Mouse (Mus musculus): ENCODE measurements around the gene Xkr8. TPM values are rescaled to one million over a fixed set of nuclear protein-coding genes. Genes with fewer than 3 reads are reported as not detected.

Gene Xkr8
- polyA plus RNA-seq, 1 experiment: 7.6 TPM

DNA sequence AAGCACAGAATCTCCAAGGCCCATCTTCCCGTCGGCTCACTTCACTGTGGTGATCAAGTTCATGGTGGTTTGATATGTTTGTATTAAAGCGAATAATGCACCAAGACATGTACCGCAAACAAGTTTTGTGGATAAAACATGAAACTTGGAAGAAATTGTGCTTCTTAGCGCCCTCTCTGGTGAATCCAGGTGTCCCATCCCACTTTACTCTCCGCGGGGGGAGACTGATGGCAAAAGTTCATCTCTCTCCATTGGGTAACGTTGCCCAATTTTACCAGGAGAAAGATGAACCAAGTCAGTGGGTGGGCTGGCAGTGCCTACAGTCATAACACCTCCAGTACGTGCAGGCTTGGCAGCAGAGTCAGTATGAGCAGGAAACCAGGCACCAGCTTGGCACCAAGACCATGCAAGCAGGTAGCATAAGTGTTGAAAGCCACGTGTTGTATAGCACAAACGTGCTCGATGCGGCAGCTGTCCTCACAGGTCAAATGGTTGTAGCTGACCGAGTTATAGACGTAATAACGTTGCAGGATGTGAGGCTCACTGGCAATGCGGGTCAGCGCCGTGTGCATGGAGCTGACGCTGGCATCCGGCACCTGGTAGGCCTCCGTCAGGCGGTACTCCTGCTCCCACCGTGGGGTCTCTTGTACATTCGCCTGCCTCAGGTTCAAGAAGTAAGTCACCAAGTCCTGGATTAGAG is 875 bp upstream of the Xkr8 start:
- no peak overlapping the region for H3K27ac ChIP-seq (ENCODE audit: insufficient read depth, low read length)
- H3K4me3 ChIP-seq (replicated peaks; ENCODE audit: insufficient read depth, low read depth, low read length): no peak overlapping the region
- WGBS: 86% methylated on average over 25 of the region's 25 CpGs
- no peaks in the 10 kb centered on the region for H3K4me1 ChIP-seq (ENCODE audit: control insufficient read depth, insufficient read depth, low read length)
- no peaks in the 10 kb centered on the region for H3K27me3 ChIP-seq (ENCODE audit: control insufficient read depth, insufficient read depth, low read length)
- no peak for TF ChIP-seq CTCF (IDR thresholded peaks at IDR 0.05; ENCODE audit: borderline replicate concordance, insufficient read depth, low read depth, low read length)
- no peak for TF ChIP-seq POLR2A (IDR thresholded peaks at IDR 0.05; ENCODE audit: borderline replicate concordance, insufficient read depth, low read length)
- no peak for DNase-seq

- no peak for DNase-seq
- H3K4me3 ChIP-seq (replicated peaks; ENCODE audit: insufficient read depth, low read depth, low read length): peak overlapping the region; percentile 89
- H3K4me1 ChIP-seq (ENCODE audit: control insufficient read depth, insufficient read depth, low read length): no peaks in the 10 kb centered on the region
- 44% methylated on average over 12 of the region's 12 CpGs for WGBS
- no peak overlapping the region for H3K27ac ChIP-seq (ENCODE audit: insufficient read depth, low read length)
- TF ChIP-seq POLR2A (IDR thresholded peaks at IDR 0.05; ENCODE audit: borderline replicate concordance, insufficient read depth, low read length): no peak
- TF ChIP-seq CTCF (IDR thresholded peaks at IDR 0.05; ENCODE audit: borderline replicate concordance, insufficient read depth, low read depth, low read length): no peak
- no peaks in the 10 kb centered on the region for H3K27me3 ChIP-seq (ENCODE audit: control insufficient read depth, insufficient read depth, low read length)
These were observed 730 bp downstream of the Xkr8 start for GRCm38 (mm10) chr4:132731616-132732015.

GRCm38 (mm10) chr4:132728233-132728632 is 4.1 kb downstream of the Xkr8 start:
- Histone ChIP-seq H3K4me1 (ENCODE audit: control insufficient read depth, insufficient read depth, low read length) (no peaks in the 10 kb centered on the region), H3K4me3 (replicated peaks; ENCODE audit: insufficient read depth, low read depth, low read length) (no peak overlapping the region), H3K27ac (ENCODE audit: insufficient read depth, low read length) (no peak overlapping the region), H3K27me3 (ENCODE audit: control insufficient read depth, insufficient read depth, low read length) (no peaks in the 10 kb centered on the region)
- no peak for DNase-seq
- 78% methylated on average over 8 of the region's 8 CpGs for WGBS
- TF ChIP-seq POLR2A (IDR thresholded peaks at IDR 0.05; ENCODE audit: borderline replicate concordance, insufficient read depth, low read length): no peak
- no peak for TF ChIP-seq CTCF (IDR thresholded peaks at IDR 0.05; ENCODE audit: borderline replicate concordance, insufficient read depth, low read depth, low read length)

- no peak overlapping the region for H3K4me3 ChIP-seq (replicated peaks; ENCODE audit: insufficient read depth, low read depth, low read length)
- no peak for DNase-seq
- WGBS: 93% methylated on average over 1 of the region's 1 CpGs
- no peaks in the 10 kb centered on the region for H3K27me3 ChIP-seq (ENCODE audit: control insufficient read depth, insufficient read depth, low read length)
- no peak overlapping the region for H3K27ac ChIP-seq (ENCODE audit: insufficient read depth, low read length)
- no peaks in the 10 kb centered on the region; the same call in 1 of the 2 replicates for H3K4me1 ChIP-seq (ENCODE audit: control insufficient read depth, insufficient read depth, low read length)
- TF ChIP-seq CTCF (IDR thresholded peaks at IDR 0.05; ENCODE audit: borderline replicate concordance, insufficient read depth, low read depth, low read length) (no peak), POLR2A (IDR thresholded peaks at IDR 0.05; ENCODE audit: borderline replicate concordance, insufficient read depth, low read length) (no peak)
These were observed 14.1 kb downstream of the Xkr8 start for GRCm38 (mm10) chr4:132718251-132718650.

GRCm38 (mm10) chr4:132713181-132713580 is 19.2 kb downstream of the Xkr8 start:
- TF ChIP-seq CTCF (IDR thresholded peaks at IDR 0.05; ENCODE audit: borderline replicate concordance, insufficient read depth, low read depth, low read length): no peak
- TF ChIP-seq POLR2A (IDR thresholded peaks at IDR 0.05; ENCODE audit: borderline replicate concordance, insufficient read depth, low read length): no peak
- Histone ChIP-seq H3K4me1 (ENCODE audit: control insufficient read depth, insufficient read depth, low read length) (no peaks in the 10 kb centered on the region), H3K4me3 (replicated peaks; ENCODE audit: insufficient read depth, low read depth, low read length) (no peak overlapping the region), H3K27me3 (ENCODE audit: control insufficient read depth, insufficient read depth, low read length) (no peaks in the 10 kb centered on the region), H3K27ac (ENCODE audit: insufficient read depth, low read length) (no peak overlapping the region)
- DNase-seq: no peak
- 97% methylated on average over 7 of the region's 7 CpGs for WGBS

- Histone ChIP-seq H3K27me3 (ENCODE audit: control insufficient read depth, insufficient read depth, low read length) (no peaks in the 10 kb centered on the region), H3K27ac (ENCODE audit: insufficient read depth, low read length) (no peak overlapping the region), H3K4me3 (replicated peaks; ENCODE audit: insufficient read depth, low read depth, low read length) (no peak overlapping the region), H3K4me1 (ENCODE audit: control insufficient read depth, insufficient read depth, low read length) (no peaks in the 10 kb centered on the region)
- no peak for TF ChIP-seq CTCF (IDR thresholded peaks at IDR 0.05; ENCODE audit: borderline replicate concordance, insufficient read depth, low read depth, low read length)
- no peak for TF ChIP-seq POLR2A (IDR thresholded peaks at IDR 0.05; ENCODE audit: borderline replicate concordance, insufficient read depth, low read length)
- WGBS: 96% methylated on average over 8 of the region's 8 CpGs
- DNase-seq: no peak
These were observed 25.5 kb downstream of the Xkr8 start for GRCm38 (mm10) chr4:132706885-132707284.

DNA sequence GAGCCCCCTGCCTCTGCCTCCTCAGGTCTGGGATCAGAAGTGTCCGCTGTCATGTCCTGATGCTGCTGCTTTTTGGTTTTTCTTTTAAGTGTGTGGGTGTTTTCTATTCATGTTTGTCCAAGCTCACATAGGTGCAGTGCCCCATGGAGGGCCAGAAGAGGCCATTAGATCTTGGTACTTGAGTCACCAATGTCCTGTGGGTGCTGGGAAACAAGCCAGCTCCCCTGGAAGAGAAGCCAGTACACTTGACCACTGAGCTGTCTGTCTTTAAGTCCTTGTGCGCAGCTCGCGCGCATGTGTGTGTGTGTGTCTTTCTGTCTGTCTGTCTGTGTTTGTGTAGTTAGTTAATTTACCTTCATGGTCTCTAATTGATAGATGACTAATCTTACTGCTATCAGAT is 30.3 kb downstream of the Xkr8 start:
- 99% methylated on average over 5 of the region's 5 CpGs for WGBS
- H3K27ac ChIP-seq (ENCODE audit: insufficient read depth, low read length): no peak overlapping the region
- no peak for DNase-seq
- no peaks in the 10 kb centered on the region for H3K4me1 ChIP-seq (ENCODE audit: control insufficient read depth, insufficient read depth, low read length)
- no peak overlapping the region for H3K4me3 ChIP-seq (replicated peaks; ENCODE audit: insufficient read depth, low read depth, low read length)
- no peaks in the 10 kb centered on the region for H3K27me3 ChIP-seq (ENCODE audit: control insufficient read depth, insufficient read depth, low read length)
- no peak for TF ChIP-seq POLR2A (IDR thresholded peaks at IDR 0.05; ENCODE audit: borderline replicate concordance, insufficient read depth, low read length)
- TF ChIP-seq CTCF (IDR thresholded peaks at IDR 0.05; ENCODE audit: borderline replicate concordance, insufficient read depth, low read depth, low read length): no peak

GRCm38 (mm10) chr4:132693366-132693765 is 39.0 kb downstream of the Xkr8 start:
- DNase-seq: no peak
- WGBS: 94% methylated on average over 3 of the region's 3 CpGs
- no peak overlapping the region for H3K27ac ChIP-seq (ENCODE audit: insufficient read depth, low read length)
- no peak overlapping the region for H3K4me3 ChIP-seq (replicated peaks; ENCODE audit: insufficient read depth, low read depth, low read length)
- TF ChIP-seq POLR2A (IDR thresholded peaks at IDR 0.05; ENCODE audit: borderline replicate concordance, insufficient read depth, low read length) (no peak), CTCF (IDR thresholded peaks at IDR 0.05; ENCODE audit: borderline replicate concordance, insufficient read depth, low read depth, low read length) (no peak)
- H3K4me1 ChIP-seq (ENCODE audit: control insufficient read depth, insufficient read depth, low read length): no peaks in the 10 kb centered on the region
- no peaks in the 10 kb centered on the region for H3K27me3 ChIP-seq (ENCODE audit: control insufficient read depth, insufficient read depth, low read length)
